Mouse (Mus musculus) adrenal gland, adult 18-20 months (tissue): ENCODE results near the gene Slc25a3. TPM values are rescaled to one million over a fixed set of nuclear protein-coding genes. Genes with fewer than 3 reads are reported as not detected.
A peak's percentile ranks its signal among the peaks of the same experiment; 100 is the strongest.

Experiments used
- DNase-seq, 2 experiments: peaks; one replicate each; pipeline ENCODE4 v3.0.0; 2021 to 2022; ENCODE audit warnings: low spot score in 2 of 2
- total RNA-seq, 2 experiments: library from RNA; stranded (reverse); gene quantifications; 1 replicate in 1 of 2; 2 replicates in 1 of 2; pipeline ENCODE4 v1.2.3; 2021

The Slc25a3 gene
- total RNA-seq, 2 experiments from 2014 or later = 1,418 to 2,058 TPM

DNA sequence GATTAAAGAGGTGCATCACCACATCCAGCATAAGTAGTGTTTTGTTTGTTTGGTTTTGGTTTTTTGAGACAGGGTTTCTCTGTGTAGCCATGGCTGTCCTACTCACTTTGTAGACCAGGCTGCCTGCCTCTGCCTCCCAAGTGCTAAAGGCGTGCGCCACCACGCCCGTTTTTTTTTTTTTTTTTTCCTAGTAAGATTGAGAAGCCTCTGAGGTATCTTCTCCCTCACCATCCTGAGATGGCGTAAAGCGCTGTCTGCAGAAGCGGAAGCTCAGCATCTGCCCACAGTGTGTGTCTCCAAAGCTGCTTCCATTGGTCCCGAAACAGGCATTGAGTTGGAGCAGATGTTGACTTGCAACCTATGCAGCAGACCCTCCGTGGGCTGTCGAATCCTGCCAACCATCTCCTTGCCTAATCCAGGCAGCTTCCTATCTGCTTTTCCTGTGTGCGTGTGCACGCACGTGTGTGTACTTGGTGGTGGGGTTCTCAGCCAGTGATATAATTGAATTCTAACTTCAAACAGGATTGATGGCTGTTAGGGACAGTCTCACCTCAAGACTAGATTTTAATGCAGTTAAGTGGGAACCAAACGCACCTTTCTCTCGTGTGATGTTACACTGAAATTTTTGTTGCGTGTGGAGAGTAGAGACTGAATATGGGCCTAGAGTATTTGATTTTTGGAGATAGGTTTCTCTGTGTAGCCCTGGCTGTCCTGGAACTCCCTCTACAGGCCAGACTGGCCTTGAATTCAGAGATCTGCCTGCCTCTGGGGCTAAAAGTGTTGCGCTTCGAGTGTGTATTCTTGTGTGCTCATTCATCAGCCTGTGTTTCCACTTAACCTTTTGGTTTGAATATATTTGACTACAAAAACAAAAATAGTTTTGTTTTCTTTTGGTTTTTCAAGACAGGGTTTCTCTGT, 19.7 kb upstream of the Slc25a3 start:
- no peak for DNase-seq

DNA sequence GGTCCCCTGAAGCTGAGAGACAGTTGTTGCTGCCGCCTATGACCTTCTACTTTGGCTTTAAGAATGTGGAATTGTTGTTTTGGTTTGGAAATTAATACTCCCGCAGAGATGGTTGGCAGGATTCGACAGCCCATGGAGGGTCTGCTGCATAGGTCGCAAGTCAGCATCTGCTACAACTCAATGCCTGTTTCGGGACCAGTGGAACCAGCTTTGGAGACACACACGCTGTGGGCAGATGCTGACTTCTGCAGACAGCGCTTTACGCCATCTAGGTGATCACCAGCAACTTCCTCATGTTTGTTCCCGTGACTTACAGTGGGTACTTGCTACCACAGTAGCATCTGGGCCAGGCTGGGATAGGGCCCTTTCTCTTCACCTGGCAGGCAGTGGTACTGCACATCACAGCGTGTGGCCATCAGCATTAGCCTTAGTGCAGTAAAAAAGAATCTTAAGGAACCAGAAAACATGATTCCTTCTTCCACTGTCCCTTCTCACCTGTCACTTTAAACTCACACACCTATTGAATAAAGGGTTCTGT, 18.9 kb upstream of the Slc25a3 start:
- no peak for DNase-seq

DNA sequence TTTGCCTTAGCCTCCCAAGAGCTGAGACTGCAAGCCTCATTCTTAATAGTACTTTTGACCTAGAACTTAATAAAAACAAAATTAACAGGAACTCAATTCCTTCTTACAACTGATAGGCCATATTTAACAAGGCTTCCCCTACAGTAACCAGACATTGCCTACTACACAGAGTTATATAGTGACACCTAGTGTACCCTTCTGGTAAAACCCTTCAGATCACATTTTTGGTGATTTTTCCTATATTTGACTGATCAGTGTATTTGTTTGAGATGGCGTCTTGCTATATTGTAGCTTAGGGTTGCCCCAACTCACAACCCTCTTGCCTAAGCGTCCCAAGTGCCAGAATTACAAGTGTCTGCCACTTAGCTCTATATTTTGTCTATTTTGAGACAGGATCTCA, 17.7 kb upstream of the Slc25a3 start:
- no peak for DNase-seq

DNA sequence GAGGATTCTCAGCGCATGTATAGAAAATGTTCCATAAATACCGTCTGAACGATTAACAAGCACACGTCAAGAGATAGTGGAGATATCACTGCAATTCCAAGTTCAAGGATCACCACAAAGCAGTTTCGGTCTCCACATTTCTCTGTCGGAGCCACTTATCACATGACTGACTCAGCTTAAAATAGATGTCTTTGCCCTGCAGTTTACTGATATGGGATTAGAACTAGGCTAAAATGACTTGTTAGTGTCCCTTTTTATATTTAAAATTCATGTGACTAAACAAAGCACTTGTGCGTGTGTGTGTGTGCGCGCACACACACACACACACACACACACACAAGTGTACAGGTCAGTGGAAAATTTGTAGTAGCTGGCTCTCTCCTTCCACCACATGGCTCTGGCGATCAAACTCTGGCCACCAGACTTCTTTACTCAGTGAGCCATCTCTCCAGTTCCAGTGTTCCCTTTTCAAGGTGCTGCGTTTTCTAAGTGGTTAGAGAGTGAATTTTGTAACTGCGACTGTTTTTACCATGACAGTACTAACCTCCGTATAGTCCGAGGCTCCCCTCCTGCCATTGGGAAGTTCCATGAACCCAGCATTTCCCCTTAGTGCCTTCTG, 15.4 kb upstream of the Slc25a3 start:
- DNase-seq = no peak

DNA sequence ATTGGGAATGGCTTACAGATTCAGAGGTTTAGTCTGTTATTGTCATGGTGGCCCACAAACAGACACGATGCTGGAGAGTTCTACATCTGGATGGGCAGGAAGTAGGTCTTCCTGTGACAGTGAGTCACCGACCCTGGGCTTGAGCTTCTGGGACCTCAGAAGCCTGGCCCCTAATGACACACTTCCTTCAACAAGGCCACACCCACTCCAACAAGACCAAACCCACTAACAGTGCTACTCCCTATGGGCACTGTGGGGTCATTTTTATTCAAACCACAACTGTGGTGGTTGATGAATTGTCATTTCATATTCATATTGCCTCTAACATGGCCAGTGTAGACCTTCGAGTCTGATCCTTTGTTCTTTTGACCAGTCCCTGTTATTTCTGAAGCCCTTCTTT, 14.5 kb upstream of the Slc25a3 start:
- DNase-seq = no peak

DNA sequence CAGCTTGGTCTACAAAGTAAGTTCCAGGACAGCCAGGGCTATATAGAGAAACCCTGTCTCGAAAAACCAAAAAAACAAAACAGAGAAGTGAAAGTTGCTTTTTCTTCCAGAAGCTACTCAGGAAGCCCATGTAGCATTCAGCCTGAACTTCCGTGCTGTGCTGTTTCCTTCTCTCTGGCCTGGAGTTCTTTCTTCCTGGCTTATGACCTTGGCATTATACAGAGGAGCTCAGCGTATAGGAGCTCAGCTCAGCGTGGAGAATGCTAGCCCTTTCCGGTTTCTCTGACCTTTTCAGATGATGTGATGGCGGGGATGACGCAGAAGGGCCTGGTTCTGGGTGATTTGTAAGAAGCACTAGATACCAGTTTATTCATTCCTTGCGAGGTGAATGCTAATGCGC, 13.5 kb upstream of the Slc25a3 start:
- no peak for DNase-seq

DNA sequence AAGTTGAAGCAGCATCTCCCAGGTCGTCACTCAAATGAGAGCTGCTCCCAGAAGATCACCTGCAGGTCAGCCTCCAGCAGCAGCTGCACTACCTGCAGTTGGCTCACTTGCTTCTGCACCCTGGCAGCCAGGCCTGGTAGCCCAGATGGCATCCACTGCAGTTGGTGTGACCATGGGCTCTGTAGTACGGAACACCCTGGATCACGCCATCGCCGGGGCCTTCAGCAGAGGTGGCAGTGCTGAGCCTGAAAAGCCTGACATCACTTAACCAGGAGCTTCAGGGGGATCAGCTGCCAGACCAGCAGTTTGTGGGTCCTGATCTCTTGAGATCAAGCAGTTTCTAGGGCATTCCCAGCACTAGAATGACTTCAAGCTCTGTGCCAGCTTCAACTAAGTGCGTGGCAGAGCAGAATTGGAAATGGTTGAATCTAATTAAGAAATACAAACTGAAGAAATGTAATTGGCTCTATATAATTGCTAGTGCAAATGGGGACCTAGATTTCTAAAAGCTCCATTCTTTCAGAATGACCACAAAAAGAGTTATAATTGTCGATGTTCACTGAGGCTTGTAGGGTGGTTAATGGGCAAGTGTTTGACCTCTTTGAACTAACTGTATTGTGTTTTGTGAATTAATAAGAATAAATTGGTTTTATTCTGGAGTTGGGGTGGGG, 11.6 kb upstream of the Slc25a3 start:
- no peak for DNase-seq

DNA sequence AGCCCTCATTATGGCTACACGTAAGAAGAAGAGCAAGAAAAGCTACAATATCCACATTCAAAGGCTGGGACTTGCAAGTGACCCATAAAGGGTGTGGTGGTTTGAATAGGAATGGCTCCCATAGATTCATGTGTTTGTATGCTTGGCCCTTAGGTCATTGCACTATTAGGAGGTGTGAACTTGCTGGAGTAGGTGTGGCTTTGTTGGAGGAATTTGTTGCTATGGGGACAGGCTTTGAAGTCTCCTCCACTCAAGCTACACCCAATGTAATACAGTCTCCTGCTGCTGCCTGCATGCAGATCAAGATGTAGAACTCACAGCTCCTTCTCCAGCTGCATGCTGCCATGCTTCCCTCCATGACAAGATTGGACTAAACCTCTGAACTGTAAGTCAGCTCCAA, 7.7 kb upstream of the Slc25a3 start:
- no peak for DNase-seq

DNA sequence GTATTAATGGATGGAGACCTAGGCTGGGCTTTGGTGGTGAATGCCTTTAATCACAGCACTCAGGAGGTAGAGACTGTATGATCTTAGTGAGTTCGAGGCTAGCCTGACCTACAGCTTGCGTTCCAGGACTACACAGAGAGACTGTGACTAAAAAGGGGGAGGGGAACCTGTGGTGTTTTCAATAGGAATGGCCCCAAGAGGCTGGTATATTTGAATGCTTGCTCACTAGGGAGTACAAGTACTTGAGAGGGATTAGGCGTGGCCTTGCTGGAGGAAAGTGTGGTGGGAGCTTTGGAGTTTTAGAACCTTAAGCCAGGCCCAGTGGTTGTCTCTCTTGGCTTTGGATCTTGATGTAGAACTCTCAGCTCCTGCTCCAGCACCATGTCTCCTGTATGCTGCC, 6.9 kb upstream of the Slc25a3 start:
- DNase-seq = no peak

DNA sequence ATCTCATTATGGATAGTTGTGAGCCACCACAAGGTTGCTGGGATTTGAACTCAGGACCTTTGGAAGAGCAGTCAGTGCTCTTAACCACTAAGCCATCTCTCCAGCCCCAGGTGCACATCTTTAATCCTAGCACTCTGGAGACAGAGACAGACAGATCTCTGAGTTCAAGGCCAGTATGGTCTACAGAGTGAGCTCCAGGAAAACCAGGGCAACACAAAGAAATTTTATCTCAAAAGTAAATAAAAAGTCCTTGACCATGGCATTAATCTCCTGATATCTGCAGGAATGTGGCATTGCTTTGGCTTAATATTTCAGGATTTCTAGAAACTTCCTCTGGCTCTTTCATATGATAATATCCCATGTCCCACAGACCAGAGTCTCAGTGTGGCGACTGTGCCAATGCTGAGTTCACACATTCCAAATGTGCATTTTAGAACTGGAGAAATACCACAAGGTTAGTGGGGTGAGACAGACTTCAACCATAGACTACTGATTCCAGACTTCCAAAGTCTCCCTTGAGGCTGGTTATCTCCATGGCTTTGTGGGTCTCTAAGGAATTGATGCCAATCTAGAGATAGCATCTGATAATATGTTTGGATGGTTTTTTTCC, 4.8 kb upstream of the Slc25a3 start:
- no peak for DNase-seq

DNA sequence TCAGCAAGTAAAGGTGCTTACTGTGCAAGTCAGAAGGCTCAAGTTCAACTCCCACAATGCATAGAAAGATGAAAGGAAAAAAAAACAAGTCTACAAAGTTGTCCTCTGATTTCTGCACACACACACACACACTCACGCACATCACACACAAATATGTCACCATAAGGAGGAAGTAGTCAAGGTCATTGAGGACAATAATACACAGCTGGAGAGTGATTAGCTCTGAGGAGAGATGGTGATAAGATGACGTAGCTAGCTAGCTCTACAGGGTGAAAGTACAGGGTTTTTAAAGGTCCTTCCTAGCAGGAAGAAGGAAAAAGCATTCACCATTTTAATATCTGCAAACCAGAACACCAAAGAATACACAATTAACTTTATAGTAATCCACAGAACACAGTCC, 3.5 kb upstream of the Slc25a3 start:
- no peak for DNase-seq

DNA sequence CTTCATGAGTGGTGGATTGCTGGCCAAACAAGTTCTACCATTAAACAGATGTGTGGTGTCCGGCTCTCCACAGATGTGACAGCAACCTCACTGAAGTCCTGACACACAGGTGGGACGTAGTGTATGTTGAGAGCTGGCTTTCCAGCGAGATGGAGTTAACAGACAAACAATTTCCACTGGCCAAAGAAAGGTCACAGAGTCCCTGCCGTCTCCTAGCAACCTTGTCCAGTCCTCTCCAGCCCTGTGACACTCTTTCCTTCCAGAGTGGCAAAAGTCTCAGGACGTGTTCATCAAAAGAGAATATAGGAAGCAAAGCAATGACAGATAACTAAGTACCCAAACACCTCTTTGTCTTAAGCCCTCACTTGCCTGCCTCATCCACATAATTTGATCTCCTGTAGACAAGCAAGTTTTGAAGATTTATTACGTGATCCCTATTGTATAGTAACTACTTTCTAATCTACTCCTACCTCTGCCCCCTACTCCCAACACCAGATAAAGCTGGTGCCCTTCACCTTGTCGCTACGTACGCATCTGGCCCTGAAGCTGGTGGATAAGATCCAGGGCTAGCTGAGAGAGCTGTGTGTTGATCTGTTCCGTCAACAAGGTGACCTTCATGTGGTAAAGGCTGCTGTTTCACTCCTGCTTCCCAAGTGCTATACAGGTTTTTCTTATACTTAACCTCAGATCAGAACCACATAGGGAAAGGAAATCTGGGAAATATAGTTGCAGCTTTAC, 2.9 kb upstream of the Slc25a3 start:
- DNase-seq = peak in 1 of 2 experiments; percentile 18

DNA sequence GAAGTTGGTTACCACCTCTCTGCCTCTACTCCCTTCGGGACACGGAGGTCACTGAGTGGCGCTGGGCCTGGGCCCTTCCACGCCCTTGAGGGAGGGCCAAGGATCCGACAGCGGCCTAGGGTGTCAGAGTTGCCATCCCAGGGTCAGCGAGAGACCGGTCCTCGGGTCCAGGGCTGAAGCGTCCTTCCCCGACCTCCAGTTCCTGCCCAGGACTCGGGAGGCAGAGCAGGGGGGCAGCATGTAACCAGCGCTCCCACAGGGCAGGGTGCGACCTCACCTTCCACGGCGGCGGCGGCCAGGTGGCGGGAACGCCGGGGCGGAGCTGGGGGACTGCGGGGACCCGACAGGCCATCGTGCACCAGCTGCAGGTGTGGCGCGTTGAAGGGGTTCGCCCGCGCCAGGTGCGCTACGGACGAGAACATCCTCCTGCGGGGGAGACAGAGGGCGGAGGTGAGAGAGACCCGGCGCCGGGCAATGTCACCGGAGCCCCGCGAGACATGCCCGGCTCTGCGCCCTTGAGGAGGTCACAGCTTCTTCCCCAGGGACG, 505 bp downstream of the Slc25a3 start:
- peak; percentile 50 to 52 for DNase-seq

DNA sequence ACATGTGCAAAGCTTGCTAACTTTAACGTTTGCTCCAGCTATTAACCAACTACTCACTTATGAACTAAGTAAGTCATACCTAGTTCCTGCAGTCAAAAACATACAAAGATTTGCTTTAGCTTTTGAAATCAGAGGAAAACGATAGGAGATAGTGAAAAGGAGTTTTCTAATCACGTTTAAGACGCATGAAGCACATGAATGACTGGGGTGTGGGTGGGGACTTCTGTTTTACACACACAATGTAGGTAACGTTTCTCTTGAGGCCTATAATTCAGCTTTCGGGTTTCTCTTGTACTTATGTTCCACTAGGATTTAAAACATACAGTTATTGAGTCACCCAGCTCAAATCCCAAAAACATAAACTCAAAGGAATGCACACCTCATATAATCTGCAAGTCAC, 1.2 kb downstream of the Slc25a3 start:
- no peak for DNase-seq

DNA sequence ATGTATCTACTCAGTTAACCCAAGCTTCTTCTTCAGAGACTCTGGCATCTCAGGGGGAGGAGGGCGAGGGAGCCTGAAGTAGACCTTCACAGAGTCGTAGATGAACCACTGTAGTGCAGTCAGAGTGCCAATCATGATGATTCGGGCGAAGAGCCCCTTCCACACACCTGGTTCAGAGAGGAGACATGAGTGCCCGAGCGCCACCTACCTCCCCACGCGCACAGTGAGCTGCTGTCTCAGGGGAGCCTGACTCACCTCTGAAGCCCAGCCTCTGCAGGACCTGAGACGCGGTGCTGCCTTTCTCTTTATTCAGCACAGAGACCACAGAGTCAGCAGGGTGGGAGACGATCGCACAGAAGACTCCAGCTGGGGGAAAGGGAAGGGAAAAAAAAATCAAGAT, 6.9 kb downstream of the Slc25a3 start:
- no peak for DNase-seq

DNA sequence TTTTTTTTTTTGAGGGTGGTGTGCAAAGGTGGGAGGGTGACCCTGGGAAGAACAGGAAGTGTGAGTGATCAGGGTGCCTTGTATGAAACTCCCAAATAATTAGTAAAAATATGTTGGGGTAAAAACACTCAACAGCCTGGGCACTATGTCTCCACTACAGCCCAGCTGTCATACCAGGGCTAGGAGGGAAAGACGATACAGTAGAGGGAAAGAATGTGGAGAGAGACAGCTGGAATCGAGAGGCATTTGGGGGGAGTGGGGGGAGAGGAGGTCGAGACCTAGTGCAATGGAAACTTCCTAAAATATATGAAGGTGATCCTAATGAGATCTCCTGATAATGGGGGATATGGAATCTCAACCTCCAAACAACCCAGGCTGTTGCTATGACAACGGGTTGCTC, 14.0 kb downstream of the Slc25a3 start:
- DNase-seq = no peak

DNA sequence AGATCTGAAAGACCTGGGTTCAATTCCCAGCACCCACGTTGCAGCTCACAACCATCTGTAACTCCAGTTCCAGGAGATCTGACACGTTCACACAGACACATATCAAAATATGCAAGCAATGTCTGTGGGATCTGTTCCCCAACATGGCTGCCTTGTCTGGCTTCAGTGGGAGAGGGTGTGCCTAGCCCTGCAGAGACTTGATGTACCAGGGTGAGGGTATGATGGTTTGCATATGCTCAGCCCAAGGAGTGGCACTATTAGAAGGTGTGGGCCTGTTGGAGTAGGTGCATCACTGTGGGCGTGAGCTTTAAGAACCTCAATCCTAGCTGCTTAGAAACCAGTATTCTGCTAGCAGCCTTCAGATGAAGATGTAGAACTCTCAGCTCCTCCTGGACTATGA, 17.9 kb downstream of the Slc25a3 start:
- DNase-seq = no peak

DNA sequence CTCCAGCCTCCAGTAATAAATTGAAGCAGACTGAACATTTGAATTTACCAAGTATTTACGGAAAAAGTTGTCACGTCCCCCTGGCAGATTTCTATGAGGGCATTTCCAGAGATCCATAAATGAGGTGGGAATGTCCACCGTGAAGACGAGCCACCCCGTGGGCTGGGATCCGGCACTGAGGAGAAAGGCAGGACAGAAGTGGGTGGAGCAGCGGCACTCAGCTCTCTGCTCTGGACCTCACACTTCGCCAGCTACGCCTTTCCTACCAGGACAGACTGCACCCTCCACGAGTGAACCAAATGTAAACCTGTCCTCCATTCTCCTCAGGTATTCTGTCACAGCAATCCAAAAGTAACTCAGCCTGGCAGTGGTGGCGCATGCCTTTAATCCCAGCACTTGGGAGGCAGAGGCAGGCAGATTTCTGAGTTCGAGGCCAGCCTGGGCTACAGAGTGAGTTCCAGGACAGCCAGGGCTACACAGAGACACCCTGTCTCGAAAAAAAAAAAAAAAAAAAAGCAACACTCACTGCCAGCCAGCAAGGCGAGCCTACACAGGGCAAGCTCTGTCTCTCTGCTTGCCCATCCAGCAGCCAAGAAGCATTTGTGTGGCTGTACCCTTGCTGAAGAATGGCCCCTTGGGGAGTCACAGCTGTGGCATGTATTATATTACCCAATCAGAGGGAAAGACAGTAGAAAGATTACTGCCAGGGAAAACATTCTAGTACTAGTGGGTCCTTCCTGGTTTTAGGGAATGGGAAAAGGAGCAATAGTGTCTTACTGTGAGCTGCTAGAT, 20.9 kb downstream of the Slc25a3 start:
- no peak for DNase-seq

DNA sequence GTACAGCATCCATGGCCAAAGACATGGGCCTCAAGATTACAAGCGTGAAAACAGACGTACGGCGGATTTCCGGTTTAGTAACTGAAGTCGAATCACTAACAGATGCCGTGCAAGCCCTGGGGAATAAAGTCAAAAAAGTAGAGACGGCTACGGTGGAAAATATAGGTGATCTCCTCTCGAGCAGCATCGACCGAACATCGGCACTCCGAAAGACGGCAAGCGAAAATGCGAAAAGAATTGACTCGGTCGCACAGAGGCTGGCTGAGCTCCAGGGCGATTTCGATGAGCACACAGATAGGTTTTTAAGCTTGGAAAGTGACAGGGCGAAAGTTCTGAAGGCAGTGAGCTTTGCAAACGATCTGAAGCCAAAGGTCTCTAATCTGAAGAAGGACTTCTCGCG, 21.9 kb downstream of the Slc25a3 start:
- DNase-seq = no peak

DNA sequence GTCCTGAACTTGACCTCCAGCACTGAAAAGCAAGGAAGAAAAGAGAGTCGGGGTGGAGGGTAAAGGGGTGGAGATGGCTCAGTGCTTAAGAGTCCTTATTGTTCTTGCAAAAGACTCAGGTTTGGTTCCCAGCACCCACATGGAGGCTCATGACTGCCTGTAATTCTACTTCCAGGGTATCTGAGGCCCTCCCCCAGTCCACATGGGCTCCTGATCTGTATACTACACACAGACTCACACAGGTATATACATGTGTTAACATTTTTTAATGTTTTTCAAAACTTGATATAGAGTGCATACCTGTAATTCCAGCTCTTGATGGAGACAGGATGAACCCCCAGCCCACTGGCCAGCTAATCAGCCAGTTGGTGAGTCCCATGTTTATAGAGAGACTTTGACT, 23.8 kb downstream of the Slc25a3 start:
- DNase-seq = no peak
